Mouse (Mus musculus): ENCODE data around the gene Caln1.

GRCm38 (mm10) chr5:130614209-130614608 lies 245.0 kb downstream of the Caln1 start:
- no peak for TF ChIP-seq POLR2A (IDR thresholded peaks at IDR 0.05; ENCODE audit: insufficient read depth, low read depth, low read length)
- no peak for TF ChIP-seq CTCF (IDR thresholded peaks at IDR 0.05; ENCODE audit: insufficient read depth, low read depth, low read length)

Data from olfactory bulb, adult 2 months (tissue).